Mouse (Mus musculus) CH12.LX (cell line): ENCODE results near the gene Trim11. TPM values are rescaled to one million over a fixed set of nuclear protein-coding genes. Genes with fewer than 3 reads are reported as not detected.

Experiments used
- DNase-seq: peaks from one replicate; pipeline ENCODE4 v3.0.0-alpha.2; 2013; ENCODE audit errors: extremely low read depth
- H3K27ac ChIP-seq: 2 replicates; pipeline ENCODE4 v1.5.1; 2012; ENCODE audit warnings: low read depth, mild to moderate bottlenecking, control low read depth, moderate library complexity; ENCODE audit not compliant: insufficient read depth
- H3K27me3 ChIP-seq: replicated peaks from 2 replicates; pipeline ENCODE3; 2012; ENCODE audit warnings: inconsistent platforms
- H3K36me3 ChIP-seq, 2 experiments: replicated peaks in 1 of 2; 2 replicates each; pipeline versions ENCODE3 to v1.6.1; 2012; ENCODE audit warnings: inconsistent platforms in 1 of 2, low read length in 1 of 2, mild to moderate bottlenecking in 1 of 2, mixed read lengths in 1 of 2, moderate library complexity in 1 of 2; ENCODE audit not compliant: control insufficient read depth in 1 of 2, insufficient read depth in 1 of 2
- H3K4me1 ChIP-seq, 2 experiments: 2 replicates each; pipeline ENCODE4 v1.6.1; 2012; ENCODE audit warnings: inconsistent platforms in 1 of 2, moderate library complexity in 1 of 2; ENCODE audit not compliant: insufficient read depth in 2 of 2, control insufficient read depth in 1 of 2
- H3K4me2 ChIP-seq: 2 replicates; pipeline ENCODE4 v1.6.1; 2012; ENCODE audit warnings: low read depth, mild to moderate bottlenecking, control low read depth; ENCODE audit not compliant: poor library complexity, insufficient read depth, severe bottlenecking
- H3K4me3 ChIP-seq, 3 experiments: fragments of 150-350 bp in 1 of 3; sonication (generic) in 1 of 3; replicated peaks in 1 of 3; 2 replicates each; pipeline versions ENCODE3 to v1.5.1; 2011 to 2012; ENCODE audit warnings: low read depth in 2 of 3, low read length in 2 of 3, mild to moderate bottlenecking in 2 of 3, moderate library complexity in 2 of 3, control low read depth in 1 of 3, improper control_type of control experiment in 1 of 3, inconsistent platforms in 1 of 3, mixed read lengths in 1 of 3; ENCODE audit not compliant: poor library complexity in 1 of 3
- H3K79me2 ChIP-seq: replicated peaks from 2 replicates; pipeline ENCODE4 v1.6.1; 2012; ENCODE audit warnings: mild to moderate bottlenecking, moderate library complexity; ENCODE audit not compliant: control insufficient read depth, poor library complexity, insufficient read depth, severe bottlenecking; ENCODE audit errors: extremely low read depth
- H3K9ac ChIP-seq: 2 replicates; pipeline ENCODE4 v1.6.1; 2012; ENCODE audit warnings: low read depth, mild to moderate bottlenecking, control low read depth, moderate library complexity; ENCODE audit not compliant: insufficient read depth
- H3K9me3 ChIP-seq: replicated peaks from 2 replicates; pipeline ENCODE3; 2012; ENCODE audit warnings: low read length, inconsistent platforms, mixed read lengths
- BHLHE40 ChIP-seq: IDR thresholded peaks from 2 replicates; pipeline ENCODE4 v1.6.1; 2011; ENCODE audit warnings: mild to moderate bottlenecking, low read depth, low read length, improper control_type of control experiment
- CTCF ChIP-seq, 2 experiments: IDR thresholded peaks in 1 of 2; conservative IDR thresholded peaks in 1 of 2; 2 replicates each; pipeline ENCODE4 v1.5.1; 2011 to 2012; ENCODE audit warnings: low read depth in 2 of 2, low read length in 2 of 2, improper control_type of control experiment in 1 of 2, inconsistent platforms in 1 of 2, mild to moderate bottlenecking in 1 of 2, moderate library complexity in 1 of 2
- E2F4 ChIP-seq: IDR thresholded peaks from 2 replicates; pipeline ENCODE4 v1.6.1; 2011; ENCODE audit warnings: low read depth, low read length, improper control_type of control experiment; ENCODE audit not compliant: insufficient replicate concordance
- ETS1 ChIP-seq: conservative IDR thresholded peaks from 2 replicates; pipeline ENCODE4 v1.6.1; 2012; ENCODE audit warnings: low read depth, mild to moderate bottlenecking, inconsistent platforms, low read length, improper control_type of control experiment, moderate library complexity
- GABPA ChIP-seq: IDR thresholded peaks from 2 replicates; pipeline ENCODE4 v1.6.1; 2012; ENCODE audit warnings: low read depth, low read length, improper control_type of control experiment, inconsistent platforms; ENCODE audit not compliant: insufficient replicate concordance
- HCFC1 ChIP-seq: IDR thresholded peaks from 2 replicates; pipeline ENCODE4 v1.6.1; 2012; ENCODE audit warnings: low read depth, mild to moderate bottlenecking, inconsistent platforms, low read length, improper control_type of control experiment
- IRF4 ChIP-seq: IDR thresholded peaks from 2 replicates; pipeline ENCODE4 v1.6.1; 2014; ENCODE audit warnings: low read depth, mild to moderate bottlenecking, inconsistent platforms, low read length, improper control_type of control experiment
- JUN ChIP-seq: IDR thresholded peaks from 2 replicates; pipeline ENCODE4 v1.6.1; 2011; ENCODE audit warnings: low read depth, mild to moderate bottlenecking, low read length, improper control_type of control experiment, moderate library complexity; ENCODE audit not compliant: insufficient read depth
- MAFK ChIP-seq: IDR thresholded peaks from 2 replicates; pipeline ENCODE4 v1.6.1; 2011; ENCODE audit warnings: low read length, improper control_type of control experiment; ENCODE audit not compliant: insufficient replicate concordance
- MAZ ChIP-seq: IDR thresholded peaks from 2 replicates; pipeline ENCODE4 v1.6.1; 2012; ENCODE audit warnings: low read depth, mild to moderate bottlenecking, inconsistent platforms, low read length, improper control_type of control experiment, moderate library complexity
- MXI1 ChIP-seq: IDR thresholded peaks from 2 replicates; pipeline ENCODE4 v1.6.1; 2011; ENCODE audit warnings: mild to moderate bottlenecking, low read depth, low read length, improper control_type of control experiment
- MYC ChIP-seq: IDR thresholded peaks from 2 replicates; pipeline ENCODE4 v1.6.1; 2011; ENCODE audit warnings: low read depth, mild to moderate bottlenecking, improper control_type of control experiment, low read length
- NELFE ChIP-seq: IDR thresholded peaks from 2 replicates; pipeline ENCODE4 v1.6.1; 2011; ENCODE audit warnings: low read depth, low read length, improper control_type of control experiment
- NRF1 ChIP-seq: IDR thresholded peaks from 2 replicates; pipeline ENCODE4 v1.6.1; 2014; ENCODE audit warnings: low read depth, mild to moderate bottlenecking, inconsistent platforms, low read length, improper control_type of control experiment, moderate library complexity
- PAX5 ChIP-seq: IDR thresholded peaks from 2 replicates; pipeline ENCODE4 v1.6.1; 2012; ENCODE audit warnings: low read length, inconsistent platforms, mixed read lengths
- RAD21 ChIP-seq: IDR thresholded peaks from 2 replicates; pipeline ENCODE4 v1.6.1; 2011; ENCODE audit warnings: low read depth, mild to moderate bottlenecking, low read length, improper control_type of control experiment, moderate library complexity
- SMC3 ChIP-seq: IDR thresholded peaks from 2 replicates; pipeline ENCODE4 v1.6.1; 2011; ENCODE audit warnings: low read depth, low read length, improper control_type of control experiment
- TCF12 ChIP-seq: IDR thresholded peaks from 2 replicates; pipeline ENCODE4 v1.6.1; 2014; ENCODE audit warnings: low read depth, mild to moderate bottlenecking, inconsistent platforms, low read length, improper control_type of control experiment
- ZC3H11A ChIP-seq: IDR thresholded peaks from 2 replicates; pipeline ENCODE4 v1.6.1; 2012; ENCODE audit warnings: low read depth, mild to moderate bottlenecking, inconsistent platforms, low read length, improper control_type of control experiment
- ZKSCAN1 ChIP-seq: IDR thresholded peaks from 2 replicates; pipeline ENCODE4 v1.6.1; 2012; ENCODE audit warnings: low read depth, inconsistent platforms, low read length, improper control_type of control experiment, borderline replicate concordance
- dilution Hi-C: fragments of 300-500 bp; cut with MboI; formaldehyde crosslinking; loops from 2 replicates; pipeline ENCODE4 v1.14.3; 2020; ENCODE audit warnings: low sequenced_read_pairs; ENCODE audit not compliant: extremely low pct_unique_long_range_greater_than_20kb, extremely low pct_ligation_motif_present
- in situ Hi-C: fragments of 300-500 bp; cut with MboI; formaldehyde crosslinking; loops from 3 replicates; pipeline ENCODE4 v1.14.3; 2019; ENCODE audit warnings: low sequenced_read_pairs, low pct_ligation_motif_present, low pct_unique_long_range_greater_than_20kb, mixed read lengths
- polyA plus RNA-seq: library from polyadenylated mRNA; unstranded; fragments of >175 nt; gene quantifications from 2 replicates; pipeline ENCODE4 v1.2.1, GENCODE M21; 2012; ENCODE audit warnings: low read depth; ENCODE audit not compliant: insufficient read length
- total RNA-seq, 2 experiments: library from RNA; depleted of rRNA; stranded (reverse); fragments of 300-350 nt in 1 of 2; fragments of >200 nt in 1 of 2; gene quantifications; 2 replicates each; pipeline ENCODE4 v1.2.3; 2012 to 2014

The Trim11 gene
- total and polyA plus RNA-seq, 3 experiments = 21.8 to 33.2 (median 23.2) TPM

DNA sequence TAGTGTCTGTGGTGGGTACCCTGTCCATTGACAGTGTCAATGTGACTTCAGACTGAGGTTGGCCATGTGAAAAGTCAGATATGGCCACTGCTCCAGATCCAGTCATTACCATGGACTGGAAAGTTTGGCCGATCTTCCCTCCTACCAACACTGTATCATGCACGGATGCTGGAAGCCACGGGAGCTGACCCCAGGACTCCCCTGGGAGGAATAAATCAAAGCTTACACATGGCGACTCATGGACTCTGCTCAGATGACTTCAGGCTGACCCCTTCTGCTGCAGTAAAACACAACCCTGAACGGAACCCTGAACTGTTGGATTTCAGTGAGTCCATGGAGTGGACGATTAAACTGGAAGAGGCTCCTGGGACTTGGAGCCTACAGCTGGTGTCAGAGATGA, 48.5 kb downstream of the Trim11 start:
- dilution Hi-C loops = no loop called here
- H3K36me3 ChIP-seq = no peaks in the 10 kb centered on the region
- H3K4me2 ChIP-seq = no peak overlapping the region
- in situ Hi-C loops = no loop called here
- H3K9ac ChIP-seq = no peak overlapping the region
- no peak overlapping the region for H3K4me3 ChIP-seq
- H3K27me3 ChIP-seq = peaks cover 85% of the 10 kb centered on the region
- no peak for DNase-seq
- no peak for TF ChIP-seq ZKSCAN1
- TF ChIP-seq IRF4 = no peak
- TF ChIP-seq MAZ = no peak
- no peak for TF ChIP-seq NELFE
- no peak for TF ChIP-seq ZC3H11A
- TF ChIP-seq TCF12 = no peak
- TF ChIP-seq HCFC1 = no peak
- no peak for TF ChIP-seq E2F4
- TF ChIP-seq BHLHE40 = no peak
- no peak for TF ChIP-seq MXI1
- no peak for TF ChIP-seq JUN
- TF ChIP-seq MYC = no peak
- TF ChIP-seq ETS1 = no peak
- no peaks in the 10 kb centered on the region for H3K79me2 ChIP-seq
- no peak overlapping the region for H3K27ac ChIP-seq
- no peaks in the 10 kb centered on the region for H3K9me3 ChIP-seq
- H3K4me1 ChIP-seq = no peaks in the 10 kb centered on the region

DNA sequence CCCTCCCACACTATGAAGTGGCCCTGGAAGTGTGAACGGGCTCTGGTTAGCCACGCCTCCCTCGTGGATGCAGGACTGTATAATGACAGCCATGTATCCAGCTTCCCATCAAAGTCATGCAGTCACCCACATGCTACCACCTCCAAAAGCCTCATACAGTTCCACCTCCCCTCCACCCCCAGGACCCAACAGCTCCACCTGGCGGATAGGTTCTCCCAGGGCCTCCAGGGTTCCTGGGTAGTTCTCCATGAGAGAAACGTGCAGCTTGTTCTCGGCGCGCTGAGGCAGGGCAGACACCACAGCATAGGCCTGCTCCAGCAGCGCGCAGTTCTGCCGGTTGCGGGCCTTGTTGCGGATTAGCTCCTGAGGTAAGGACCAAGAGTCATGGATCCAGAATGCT, 51.1 kb downstream of the Trim11 start:
- no peaks in the 10 kb centered on the region for H3K9me3 ChIP-seq
- no peaks in the 10 kb centered on the region for H3K79me2 ChIP-seq
- in situ Hi-C loops (no loop called here), dilution Hi-C loops (no loop called here)
- H3K4me2 ChIP-seq = no peak overlapping the region
- no peaks in the 10 kb centered on the region for H3K36me3 ChIP-seq
- H3K4me3 ChIP-seq = no peak overlapping the region
- no peak overlapping the region for H3K9ac ChIP-seq
- TF ChIP-seq MAFK (no peak), SMC3 (peak; percentile 73), NRF1 (no peak), IRF4 (no peak), RAD21 (peak; percentile 33), GABPA (no peak), CTCF (conservative IDR thresholded peaks at IDR 0.05 in 1 of 2, IDR thresholded peaks at IDR 0.05 in 1 of 2; ENCODE audit: low read depth in 2 of 2, low read length in 2 of 2) (peak; percentile 15 to 65; a peak in 2 of 4 replicates), PAX5 (no peak)
- no peaks in the 10 kb centered on the region for H3K4me1 ChIP-seq
- peaks cover 85% of the 10 kb centered on the region for H3K27me3 ChIP-seq
- H3K27ac ChIP-seq = no peak overlapping the region
- DNase-seq = peak; percentile 35

Other genes with a start within 250 kb of the Trim11 start
Only the 20 nearest of the 22 such genes appear.
- not detected in 2 replicates for gene Olfr316, start 225.4 kb upstream of the Trim11 start, total RNA-seq (2012; rRNA removed)
- not detected in 2 replicates for gene Olfr316, start 225.4 kb upstream of the Trim11 start, total RNA-seq (2014; rRNA removed)
- gene Olfr316, start 225.4 kb upstream of the Trim11 start, polyA plus RNA-seq = not detected in 2 replicates
- gene Olfr315, start 204.9 kb upstream of the Trim11 start, total RNA-seq (2012; rRNA removed) = not detected in 2 replicates
- gene Olfr315, start 204.9 kb upstream of the Trim11 start, total RNA-seq (2014; rRNA removed) = not detected in 2 replicates
- not detected in 2 replicates for gene Olfr315, start 204.9 kb upstream of the Trim11 start, polyA plus RNA-seq
- not detected in 2 replicates for gene Olfr314, start 195.1 kb upstream of the Trim11 start, total RNA-seq (2012; rRNA removed)
- gene Olfr314, start 195.1 kb upstream of the Trim11 start, total RNA-seq (2014; rRNA removed) = not detected in 2 replicates
- not detected in 2 replicates for gene Olfr314, start 195.1 kb upstream of the Trim11 start, polyA plus RNA-seq
- gene Fam183b, start 176.1 kb upstream of the Trim11 start, total RNA-seq (2012; rRNA removed) = 0.67 and 0.72 TPM in 2 replicates
- not detected in 2 replicates for gene Fam183b, start 176.1 kb upstream of the Trim11 start, total RNA-seq (2014; rRNA removed)
- gene Fam183b, start 176.1 kb upstream of the Trim11 start, polyA plus RNA-seq = not detected in 2 replicates
- gene Olfr313, start 163.1 kb upstream of the Trim11 start, total RNA-seq (2012; rRNA removed) = 0.04 and 0.13 TPM in 2 replicates
- not detected in 2 replicates for gene Olfr313, start 163.1 kb upstream of the Trim11 start, total RNA-seq (2014; rRNA removed)
- 0.09 and 0.10 TPM in 2 replicates for gene Olfr313, start 163.1 kb upstream of the Trim11 start, polyA plus RNA-seq
- gene Olfr312, start 148.9 kb upstream of the Trim11 start, total RNA-seq (2012; rRNA removed) = not detected in 2 replicates
- not detected in 2 replicates for gene Olfr312, start 148.9 kb upstream of the Trim11 start, total RNA-seq (2014; rRNA removed)
- not detected in 2 replicates for gene Olfr312, start 148.9 kb upstream of the Trim11 start, polyA plus RNA-seq
- not detected in 2 replicates for gene Olfr311, start 138.8 kb upstream of the Trim11 start, total RNA-seq (2012; rRNA removed)
- not detected in 2 replicates for gene Olfr311, start 138.8 kb upstream of the Trim11 start, total RNA-seq (2014; rRNA removed)
- not detected in 2 replicates for gene Olfr311, start 138.8 kb upstream of the Trim11 start, polyA plus RNA-seq
- gene Gm12258, start 130.9 kb upstream of the Trim11 start, total RNA-seq (2012; rRNA removed) = 2.9 and 3.1 TPM in 2 replicates
- 1.4 and 1.5 TPM in 2 replicates for gene Gm12258, start 130.9 kb upstream of the Trim11 start, total RNA-seq (2014; rRNA removed)
- 1.6 and 2.2 TPM in 2 replicates for gene Gm12258, start 130.9 kb upstream of the Trim11 start, polyA plus RNA-seq
- gene 2810021J22Rik, start 110.9 kb upstream of the Trim11 start, total RNA-seq (2012; rRNA removed) = 3.4 and 3.6 TPM in 2 replicates
- 4.5 and 4.8 TPM in 2 replicates for gene 2810021J22Rik, start 110.9 kb upstream of the Trim11 start, total RNA-seq (2014; rRNA removed)
- gene 2810021J22Rik, start 110.9 kb upstream of the Trim11 start, polyA plus RNA-seq = 3.3 and 3.7 TPM in 2 replicates
- gene Zfp39, start 73.9 kb upstream of the Trim11 start, total RNA-seq (2012; rRNA removed) = 5.7 and 7.0 TPM in 2 replicates
- 6.2 and 6.8 TPM in 2 replicates for gene Zfp39, start 73.9 kb upstream of the Trim11 start, total RNA-seq (2014; rRNA removed)
- 5.8 and 6.7 TPM in 2 replicates for gene Zfp39, start 73.9 kb upstream of the Trim11 start, polyA plus RNA-seq
- gene Btnl10, start 60.2 kb upstream of the Trim11 start, total RNA-seq (2012; rRNA removed) = not detected in 2 replicates
- not detected in 2 replicates for gene Btnl10, start 60.2 kb upstream of the Trim11 start, total RNA-seq (2014; rRNA removed)
- not detected in 2 replicates for gene Btnl10, start 60.2 kb upstream of the Trim11 start, polyA plus RNA-seq
- gene Rnf187, start 39.2 kb upstream of the Trim11 start, total RNA-seq (2012; rRNA removed) = 185 and 230 TPM in 2 replicates
- 175 and 188 TPM in 2 replicates for gene Rnf187, start 39.2 kb upstream of the Trim11 start, total RNA-seq (2014; rRNA removed)
- 181 and 195 TPM in 2 replicates for gene Rnf187, start 39.2 kb upstream of the Trim11 start, polyA plus RNA-seq
- 0.34 TPM in 1 of 2 replicates, not detected in the other for gene Hist3h2ba, start 29.2 kb upstream of the Trim11 start, total RNA-seq (2012; rRNA removed)
- gene Hist3h2ba, start 29.2 kb upstream of the Trim11 start, total RNA-seq (2014; rRNA removed) = not detected in 2 replicates
- gene Hist3h2ba, start 29.2 kb upstream of the Trim11 start, polyA plus RNA-seq = not detected in 2 replicates
- gene Hist3h2a, start 23.4 kb upstream of the Trim11 start, total RNA-seq (2012; rRNA removed) = 97.2 and 125 TPM in 2 replicates
- gene Hist3h2a, start 23.4 kb upstream of the Trim11 start, total RNA-seq (2014; rRNA removed) = 4.4 and 6.1 TPM in 2 replicates
- 0.79 and 1.2 TPM in 2 replicates for gene Hist3h2a, start 23.4 kb upstream of the Trim11 start, polyA plus RNA-seq
- 0.21 and 0.47 TPM in 2 replicates for gene Trim17, start 23.4 kb upstream of the Trim11 start, total RNA-seq (2012; rRNA removed)
- not detected in 2 replicates for gene Trim17, start 23.4 kb upstream of the Trim11 start, total RNA-seq (2014; rRNA removed)
- 0.20 and 0.49 TPM in 2 replicates for gene Trim17, start 23.4 kb upstream of the Trim11 start, polyA plus RNA-seq
- gene Obscn, start 158.3 kb downstream of the Trim11 start, total RNA-seq (2012; rRNA removed) = 0.13 and 0.17 TPM in 2 replicates
- 0.08 and 0.13 TPM in 2 replicates for gene Obscn, start 158.3 kb downstream of the Trim11 start, total RNA-seq (2014; rRNA removed)
- 0.09 and 0.14 TPM in 2 replicates for gene Obscn, start 158.3 kb downstream of the Trim11 start, polyA plus RNA-seq
- gene Iba57, start 185.6 kb downstream of the Trim11 start, total RNA-seq (2012; rRNA removed) = 7.5 and 7.9 TPM in 2 replicates
- 3.6 and 4.0 TPM in 2 replicates for gene Iba57, start 185.6 kb downstream of the Trim11 start, total RNA-seq (2014; rRNA removed)
- gene Iba57, start 185.6 kb downstream of the Trim11 start, polyA plus RNA-seq = 4.6 and 5.1 TPM in 2 replicates
- gene Gjc2, start 205.1 kb downstream of the Trim11 start, total RNA-seq (2012; rRNA removed) = 0.08 TPM in 1 of 2 replicates, not detected in the other
- gene Gjc2, start 205.1 kb downstream of the Trim11 start, total RNA-seq (2014; rRNA removed) = 0.13 TPM in 1 of 2 replicates, not detected in the other
- not detected in 2 replicates for gene Gjc2, start 205.1 kb downstream of the Trim11 start, polyA plus RNA-seq
- gene Guk1, start 214.1 kb downstream of the Trim11 start, total RNA-seq (2012; rRNA removed) = 148 and 149 TPM in 2 replicates
- gene Guk1, start 214.1 kb downstream of the Trim11 start, total RNA-seq (2014; rRNA removed) = 130 and 148 TPM in 2 replicates
- 111 and 139 TPM in 2 replicates for gene Guk1, start 214.1 kb downstream of the Trim11 start, polyA plus RNA-seq
- gene Mrpl55, start 224.4 kb downstream of the Trim11 start, total RNA-seq (2012; rRNA removed) = 74.4 and 80.4 TPM in 2 replicates
- 81.1 and 92.9 TPM in 2 replicates for gene Mrpl55, start 224.4 kb downstream of the Trim11 start, total RNA-seq (2014; rRNA removed)
- gene Mrpl55, start 224.4 kb downstream of the Trim11 start, polyA plus RNA-seq = 72.0 and 88.2 TPM in 2 replicates